Mouse (Mus musculus) kidney, adult 2 months (tissue): ENCODE results near the gene Zfp282.

Source experiments
- CTCF ChIP-seq: fragments of 200-500 bp; conservative IDR thresholded peaks from 2 replicates; pipeline ENCODE4 v1.5.1; 2011; ENCODE audit warnings: low read depth, mild to moderate bottlenecking, control low read depth, low read length, moderate library complexity, mixed read lengths; ENCODE audit not compliant: insufficient read depth, insufficient read length
- POLR2A ChIP-seq: fragments of 200-500 bp; IDR thresholded peaks from one replicate; pipeline ENCODE4 v1.6.1; 2011; ENCODE audit warnings: low read depth, low read length, control low read depth

DNA sequence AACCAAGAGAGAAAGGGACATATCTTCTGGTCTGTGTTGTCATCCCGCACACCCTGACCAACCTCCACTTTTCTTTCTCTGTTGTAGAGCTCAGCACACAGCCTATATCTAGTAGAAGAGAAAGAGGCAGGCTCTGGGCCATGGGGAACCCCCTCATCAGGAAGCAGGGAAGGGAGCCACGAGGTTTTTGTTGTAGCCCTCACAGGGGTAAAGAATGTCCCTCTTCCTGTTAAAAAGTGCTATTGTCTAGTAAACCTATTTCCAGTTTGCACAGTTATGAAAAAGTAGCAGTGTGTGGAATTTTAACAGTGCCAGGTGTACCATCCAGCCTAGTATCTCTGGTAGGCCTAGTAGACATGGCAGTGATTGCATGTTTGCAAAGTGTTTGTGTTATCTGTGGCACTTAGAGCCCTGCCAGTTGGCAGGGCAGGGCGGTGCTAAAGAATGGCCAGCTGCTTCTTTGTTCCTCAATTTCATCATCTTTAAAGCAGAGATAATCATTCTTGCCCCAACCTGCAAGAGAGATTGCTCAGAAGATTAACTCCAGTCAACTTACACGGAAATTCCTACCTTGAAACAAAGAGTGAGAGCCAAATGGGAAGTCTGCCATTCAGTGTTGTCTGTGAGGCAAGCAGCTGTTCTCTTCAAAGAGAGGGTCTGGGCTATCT is 2.2 kb downstream of the Zfp282 start:
- TF ChIP-seq CTCF, result no peak
- TF ChIP-seq POLR2A, result no peak
